Mouse (Mus musculus) CD4-positive helper T cell, adult 2 months (primary cell): ENCODE measurements around the gene Prkce.

Experiments used
- DNase-seq: peaks from one replicate; pipeline ENCODE4 v3.0.0-alpha.2; 2012; ENCODE audit warnings: low read depth, missing footprints, low spot score

Gene Prkce

DNA sequence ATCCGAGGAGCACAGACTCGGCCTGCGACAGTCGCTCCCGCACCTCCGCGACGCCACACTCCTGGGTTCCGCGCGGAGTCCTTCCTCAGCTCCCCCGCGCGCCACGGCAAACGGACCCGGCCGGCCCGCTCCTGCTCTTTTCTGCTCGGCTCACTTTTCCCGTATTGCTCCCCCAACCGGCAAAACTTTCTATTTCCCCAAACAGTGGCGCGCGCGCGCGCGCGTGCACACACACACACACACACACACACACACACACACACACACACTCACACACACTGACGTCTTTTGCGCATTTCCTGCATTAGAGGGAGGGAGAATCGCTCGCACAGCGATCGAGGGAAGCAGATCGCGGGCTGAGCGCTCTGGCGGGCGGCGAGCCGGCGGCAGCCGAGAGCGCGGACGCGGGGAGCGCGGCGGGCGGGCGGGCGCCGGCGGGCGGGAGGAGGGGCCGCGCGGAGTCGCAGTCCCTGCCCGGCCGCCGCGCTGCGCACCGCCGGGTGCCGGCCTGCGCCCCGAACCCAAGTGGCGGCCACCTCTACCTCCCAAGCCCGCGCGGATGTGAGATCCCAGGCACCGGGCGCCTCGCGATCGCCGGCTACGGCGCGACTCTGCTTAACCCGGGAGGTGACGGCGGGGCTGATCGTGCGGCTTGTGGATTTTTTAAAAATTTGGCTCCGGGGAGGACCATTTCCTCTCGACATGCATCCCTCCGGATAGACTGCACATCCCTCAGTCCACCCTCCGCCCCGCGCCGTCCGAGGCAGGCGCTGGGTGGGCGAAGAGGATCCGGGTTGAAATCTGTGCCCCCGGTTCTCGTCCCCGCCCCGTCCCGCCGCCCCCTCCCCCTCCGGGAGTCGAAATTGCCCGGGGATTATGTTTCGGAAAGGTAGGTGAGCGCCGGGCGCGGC lies at the start of gene Prkce:
Prkce (plus strand) TSS at position 466 of the 911 bp plus-strand sequence.
- DNase-seq = peak; percentile 95

DNA sequence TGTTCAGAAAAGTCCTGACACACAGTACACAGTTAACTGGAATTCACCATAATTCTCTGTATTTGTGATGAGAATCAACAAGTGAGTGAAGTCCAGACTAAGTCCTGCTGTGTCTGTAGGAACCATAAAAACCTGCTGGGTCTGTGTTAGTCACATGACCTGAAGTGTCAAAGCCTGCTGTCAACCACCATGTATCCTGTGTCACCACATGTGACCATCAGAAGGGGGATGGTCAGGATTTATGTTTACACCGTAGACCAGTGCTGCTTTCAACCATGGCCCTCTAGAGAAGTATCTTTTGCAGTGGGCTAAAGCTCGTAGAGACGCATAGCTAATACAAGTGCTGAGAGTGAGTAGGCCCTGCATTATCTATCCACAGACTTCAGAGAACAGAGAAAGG lies 44.4 kb upstream of the Prkce start:
- no peak for DNase-seq

DNA sequence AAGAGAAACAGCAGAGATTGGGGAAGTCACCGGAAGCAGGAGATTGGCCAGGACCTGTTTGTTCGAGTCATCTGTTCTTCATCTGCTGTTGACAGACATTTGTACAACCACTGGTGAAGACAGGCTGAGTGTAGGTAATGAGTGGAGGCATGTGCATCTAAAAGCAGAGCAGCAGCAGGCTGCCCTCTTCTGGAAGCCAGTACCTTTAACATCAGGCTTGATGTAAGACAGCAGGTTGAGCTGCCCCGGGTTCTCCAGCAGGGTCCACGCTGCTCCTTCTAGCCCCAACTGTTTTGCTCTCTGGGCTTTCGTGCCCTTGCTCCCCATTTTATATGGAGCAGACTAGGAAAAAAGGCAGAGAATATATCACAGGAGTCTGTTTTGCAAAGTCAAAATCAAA lies 41.7 kb upstream of the Prkce start:
- no peak for DNase-seq

DNA sequence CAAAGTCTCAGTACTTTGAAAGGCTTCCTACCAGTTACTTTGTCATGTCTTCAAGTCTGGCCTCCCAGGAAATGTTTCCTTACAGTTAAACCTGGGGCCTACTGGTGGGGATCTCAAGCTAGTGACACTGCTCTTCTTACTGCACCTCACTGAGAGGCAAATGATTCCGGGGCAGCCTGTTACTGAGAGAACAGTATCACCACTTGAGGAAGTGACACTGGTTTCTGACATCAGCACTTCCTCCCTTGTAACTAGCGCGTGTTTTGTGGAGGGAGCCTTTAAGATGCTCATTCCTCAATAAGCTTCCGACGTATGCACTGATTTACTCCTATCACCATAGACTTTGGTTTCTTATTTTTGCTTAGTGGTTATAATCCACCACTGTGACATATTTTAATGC lies 39.4 kb upstream of the Prkce start:
- no peak for DNase-seq

DNA sequence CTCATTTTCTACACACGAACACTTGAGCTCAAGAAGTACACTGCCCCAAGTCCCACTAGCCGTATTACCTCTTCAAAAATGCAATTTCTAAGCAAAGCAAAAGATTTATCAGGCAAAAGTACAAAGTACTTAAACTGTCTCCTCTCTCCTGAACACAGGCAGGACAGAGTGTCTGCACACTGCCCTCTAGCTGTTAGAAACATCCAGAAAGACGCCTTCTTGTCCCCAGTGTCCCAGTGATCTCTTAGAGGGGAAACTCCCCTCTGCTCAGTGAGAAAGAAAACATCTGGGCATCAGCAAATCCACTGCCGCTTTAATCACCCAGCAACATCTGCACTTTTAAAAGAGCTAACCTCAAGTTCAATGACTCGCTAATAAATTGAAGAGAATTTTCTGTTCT lies 35.1 kb upstream of the Prkce start:
- peak; percentile 7 for DNase-seq

- no peak for DNase-seq
Measured at GRCm38 (mm10) chr17:86134461-86134860, 33.1 kb upstream of the Prkce start.

DNA sequence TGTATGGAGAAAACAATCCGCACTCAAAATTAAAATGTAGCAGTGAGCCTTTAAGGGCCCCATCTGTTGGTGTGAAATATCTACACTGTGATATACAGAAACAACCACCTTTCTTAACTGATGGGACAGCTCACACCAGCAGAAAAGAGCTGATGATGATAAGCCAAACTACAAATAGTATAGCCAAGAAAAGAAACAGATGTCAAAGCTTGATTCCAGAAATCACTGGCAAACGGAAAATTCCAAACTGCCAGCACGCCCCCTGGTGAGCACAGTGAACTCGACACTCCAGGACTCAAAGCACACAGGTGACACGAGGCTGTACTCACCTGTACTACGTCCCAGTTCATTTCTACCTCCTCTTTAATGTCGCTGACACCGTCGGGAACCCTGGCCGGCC lies 31.8 kb upstream of the Prkce start:
- no peak for DNase-seq

DNA sequence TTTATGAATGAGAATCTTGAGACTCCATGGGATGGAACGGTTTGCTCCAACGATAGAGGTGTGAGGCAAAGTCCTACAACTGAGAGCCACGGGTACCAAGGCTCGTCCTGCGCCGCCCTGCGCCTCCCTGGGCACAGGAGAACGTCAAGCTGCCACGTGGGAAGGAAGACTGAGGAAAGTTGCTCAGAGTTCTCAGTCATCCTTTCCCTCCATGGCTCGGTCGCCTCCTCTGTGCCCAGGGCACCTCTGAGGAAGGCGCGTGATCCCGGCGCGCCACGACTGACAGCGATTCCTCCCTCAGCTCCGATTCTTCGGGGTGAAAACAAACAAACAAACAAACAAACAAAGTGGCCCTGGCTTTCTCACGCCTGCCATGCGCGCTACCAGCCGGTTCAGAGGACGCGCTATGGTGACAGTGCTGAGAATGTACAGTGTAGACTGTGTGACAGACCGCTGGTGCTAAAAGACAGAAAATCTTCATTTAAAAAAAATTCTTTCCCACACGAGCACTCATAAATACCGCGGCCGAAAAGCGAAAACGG lies 23.0 kb upstream of the Prkce start:
- no peak for DNase-seq

GRCm38 (mm10) chr17:86145079-86145951 lies 22.3 kb upstream of the Prkce start, which contains the start of gene Srbd1:
Gene Srbd1 (minus strand): TSS chr17:86145175.
- peak; percentile 91 for DNase-seq

DNA sequence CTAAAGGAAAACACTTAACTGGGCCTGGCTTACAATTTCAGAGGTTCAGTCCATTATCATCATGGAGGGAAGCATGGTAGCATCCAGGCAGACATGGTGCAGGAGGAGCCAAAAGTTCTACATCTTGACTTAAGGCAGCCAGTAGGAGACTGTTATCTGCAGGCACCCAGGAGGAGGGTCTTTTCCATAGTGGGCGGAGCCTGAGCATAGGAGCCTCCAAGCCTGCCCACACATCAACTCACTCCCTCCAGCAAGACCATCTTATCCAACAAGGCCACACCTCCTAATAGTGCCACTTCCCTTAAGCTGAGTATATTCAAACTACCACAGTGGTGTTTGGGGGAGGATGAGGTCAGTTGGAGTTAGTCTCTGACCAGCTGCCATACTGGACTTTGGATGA lies 17.9 kb upstream of the Prkce start:
- no peak for DNase-seq

- DNase-seq = peak; percentile 64
Measured at GRCm38 (mm10) chr17:86150867-86151348, 16.7 kb upstream of the Prkce start.

DNA sequence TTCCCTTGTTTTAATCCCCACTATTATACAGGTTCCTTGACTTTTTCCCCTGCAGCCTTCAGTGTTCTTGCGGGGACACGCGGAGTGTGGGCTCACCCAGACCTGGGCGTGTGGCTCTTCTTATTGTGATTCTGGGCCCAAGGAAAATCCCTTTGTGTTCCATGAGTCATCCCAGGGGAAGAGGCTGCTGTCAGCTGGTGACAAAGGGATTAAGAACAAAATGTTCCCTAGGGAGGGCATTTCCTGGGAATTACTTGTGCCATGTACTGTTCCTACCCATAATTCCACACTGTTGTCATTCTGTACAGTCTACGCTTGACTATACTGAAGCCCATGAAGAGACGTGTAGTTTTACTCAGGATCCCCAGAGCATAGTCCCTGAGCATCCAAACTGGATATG lies 10.6 kb upstream of the Prkce start:
- no peak for DNase-seq

DNA sequence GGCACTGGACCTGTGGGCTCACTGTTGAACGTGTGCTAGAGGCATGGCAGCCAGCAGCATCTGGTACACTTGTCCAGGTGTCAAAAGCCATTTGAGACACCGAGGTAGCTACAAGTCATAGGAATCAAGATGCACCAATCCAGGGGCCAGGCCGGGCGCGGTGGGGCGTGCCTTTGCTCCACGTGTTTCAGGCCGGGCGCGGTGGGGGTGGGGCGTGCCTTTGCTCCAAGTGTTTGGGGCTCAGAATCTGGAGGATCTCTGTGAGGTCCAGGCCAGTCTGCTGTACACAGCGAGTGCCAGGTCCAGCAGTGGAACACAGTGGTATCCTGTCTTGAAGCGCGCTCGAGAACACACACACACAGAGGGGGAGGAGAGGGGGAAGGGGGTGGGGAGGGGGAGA lies 4.9 kb upstream of the Prkce start:
- DNase-seq = no peak

- DNase-seq = no peak
Measured at GRCm38 (mm10) chr17:86164416-86164815, 3.2 kb upstream of the Prkce start.

DNA sequence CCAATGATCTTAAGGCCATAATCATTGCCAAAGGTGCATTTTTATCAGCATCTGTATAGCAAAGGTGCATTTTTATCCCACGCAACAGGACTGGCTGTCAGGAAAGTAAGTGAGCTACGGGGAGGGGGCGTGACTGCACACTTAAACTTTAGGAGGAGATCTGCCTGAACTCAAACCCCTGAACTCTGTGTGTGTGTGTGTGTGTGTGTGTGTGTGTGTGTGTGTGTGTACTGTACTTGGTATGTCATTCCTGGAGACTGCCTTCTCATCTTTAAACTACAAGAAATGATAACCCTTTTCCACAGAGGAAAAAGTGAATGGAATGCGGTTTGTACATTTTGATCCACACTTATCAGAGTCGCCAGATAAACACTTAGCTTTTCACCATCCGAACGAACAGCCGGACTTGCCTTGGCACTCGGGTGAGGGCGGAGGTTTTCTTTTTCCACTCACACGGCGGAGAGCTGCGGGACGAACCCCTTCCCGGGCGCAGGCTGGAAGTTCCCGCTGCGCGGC lies 1.5 kb upstream of the Prkce start:
- peak; percentile 43 for DNase-seq

DNA sequence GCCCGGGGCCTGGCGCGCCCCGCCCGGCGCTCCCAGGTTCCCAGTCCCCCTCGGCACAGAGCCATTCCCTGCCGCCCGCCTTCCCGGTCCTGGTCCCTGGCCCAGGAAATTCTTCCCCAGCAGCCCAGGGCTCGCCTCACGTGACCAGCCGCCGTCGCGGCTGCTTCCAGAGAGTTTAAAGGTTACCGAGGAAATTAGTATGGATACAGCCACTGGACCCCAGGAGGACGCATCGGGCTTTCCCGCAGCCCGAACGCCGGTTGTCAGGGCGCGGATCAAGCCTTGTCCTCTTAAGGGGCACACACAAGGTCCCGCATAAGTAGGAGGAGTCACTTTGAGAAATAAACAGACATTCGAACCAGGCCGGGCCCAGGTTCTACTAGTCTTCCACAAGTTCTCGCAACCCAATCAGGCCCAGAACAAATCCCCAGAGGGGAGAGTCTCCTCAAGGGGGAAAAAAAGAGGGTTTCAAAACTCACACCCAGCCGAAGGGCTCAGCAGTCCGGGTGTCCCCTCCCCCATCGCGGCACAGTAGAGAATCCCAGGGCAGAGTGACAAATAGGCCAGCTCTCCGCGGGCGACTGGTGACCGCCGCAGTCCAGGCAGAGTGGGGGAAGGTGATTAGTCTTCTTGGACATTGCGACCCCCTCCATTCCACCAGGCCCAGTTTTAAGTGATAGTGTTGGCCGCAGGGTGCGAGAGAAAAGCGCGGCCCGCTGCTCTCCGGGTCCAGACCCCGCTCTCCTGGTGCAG lies 842 bp upstream of the Prkce start:
- no peak for DNase-seq

DNA sequence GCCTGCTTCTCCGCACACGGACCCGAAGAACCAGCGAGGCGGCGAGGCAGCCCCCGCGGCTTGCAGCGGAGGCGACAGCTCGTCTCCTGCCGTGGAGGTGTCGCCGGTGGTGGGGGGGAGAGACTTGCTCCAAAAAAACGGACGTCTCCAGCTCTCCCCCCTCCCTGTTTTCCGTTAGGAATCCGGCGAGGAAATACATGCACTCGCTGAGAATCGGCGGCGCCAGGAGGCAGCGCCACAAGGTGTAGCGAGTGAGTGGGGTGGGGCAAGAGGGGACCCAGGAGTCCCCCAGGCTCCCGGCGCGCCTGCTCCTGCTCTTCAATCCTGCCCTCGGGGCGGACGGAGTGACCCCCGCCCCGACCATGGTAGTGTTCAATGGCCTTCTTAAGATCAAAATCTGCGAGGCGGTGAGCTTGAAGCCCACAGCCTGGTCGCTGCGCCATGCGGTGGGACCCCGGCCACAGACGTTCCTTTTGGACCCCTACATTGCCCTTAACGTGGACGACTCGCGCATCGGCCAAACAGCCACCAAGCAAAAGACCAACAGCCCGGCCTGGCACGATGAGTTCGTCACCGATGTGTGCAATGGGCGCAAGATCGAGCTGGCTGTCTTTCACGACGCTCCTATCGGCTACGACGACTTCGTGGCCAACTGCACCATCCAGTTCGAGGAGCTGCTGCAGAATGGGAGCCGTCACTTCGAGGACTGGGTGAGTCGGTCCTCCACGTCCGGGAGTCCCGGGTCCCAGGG lies 821 bp downstream of the Prkce start:
- DNase-seq = peak; percentile 49

DNA sequence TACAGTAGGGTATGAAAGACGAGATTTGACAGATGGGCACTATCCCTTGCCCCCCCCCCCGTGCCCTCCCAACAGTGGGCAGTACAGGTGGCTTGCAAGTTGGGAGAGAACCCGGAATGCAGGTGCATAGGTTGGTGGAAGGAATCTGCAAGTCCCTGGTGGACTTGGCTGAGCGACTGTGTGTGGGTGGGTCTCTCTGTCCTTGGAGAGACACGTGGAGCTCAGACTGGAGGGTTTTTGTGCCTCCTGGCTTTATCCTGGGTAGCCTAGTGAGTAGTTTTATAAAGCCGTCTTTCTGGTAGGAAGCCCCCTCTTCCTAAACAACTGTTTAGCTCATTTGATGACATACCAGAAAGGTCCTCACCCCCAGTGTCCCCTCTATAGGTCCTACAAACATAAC lies 1.5 kb downstream of the Prkce start:
- peak; percentile 9 for DNase-seq

- no peak for DNase-seq
Measured at GRCm38 (mm10) chr17:86170164-86170958, 2.8 kb downstream of the Prkce start.

- no peak for DNase-seq
Measured at GRCm38 (mm10) chr17:86175516-86175915, 7.9 kb downstream of the Prkce start.
